26 mouse cellular contexts compared by ENCODE assay signal in the genomic region with DNA sequence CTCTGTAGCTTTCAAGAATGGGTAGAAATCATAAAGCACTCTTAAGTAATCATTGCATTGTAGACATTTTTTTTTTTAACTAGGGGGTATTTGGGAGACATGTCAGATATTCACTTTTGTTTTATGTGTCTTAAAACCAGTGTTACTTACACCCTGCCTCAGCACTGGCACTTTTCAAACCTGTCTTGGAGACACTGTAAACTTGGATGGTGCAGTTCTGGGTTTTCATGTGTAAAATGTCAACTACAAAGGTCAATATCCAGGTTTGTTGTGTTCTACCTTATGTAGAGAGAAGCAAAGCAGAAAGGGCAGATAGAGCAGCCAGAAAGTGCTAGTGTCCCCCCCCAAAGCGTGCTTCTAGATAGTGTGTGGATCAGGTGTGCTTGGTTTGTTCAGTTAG. TPM values are rescaled to one million over a fixed set of nuclear protein-coding genes. Genes with fewer than 3 reads are reported as not detected.
A peak's percentile ranks its signal among the peaks of the same experiment; 100 is the strongest.
DNase-seq lines count a peak whose midpoint lies in the region; ATAC-seq and TF ChIP-seq lines count a peak whose summit lies in the region.
"Had no signal": no experiment of that assay in that cellular context is flagged by ENCODE, and none has a peak within 500 bp of the region (broad histone marks: within the 10 kb centered on the region; RNA-seq: fewer than 3 reads in every experiment).

No protein-coding gene starts in this region.

- H3K9ac ChIP-seq in liver, adult 2 months (ENCODE audit: low read depth, low read length) = no peak overlapping the region
- H3K9ac ChIP-seq in MEL (ENCODE audit: control insufficient read depth, low read depth, low read length, poor library complexity, severe bottlenecking) = no peak overlapping the region
- H3K9ac ChIP-seq: embryonic facial prominence, embryonic 13.5 days; embryonic facial prominence, embryonic 15.5 days; forebrain, embryonic 12.5 days had no signal

- H3K4me1 ChIP-seq in liver, adult 2 months (ENCODE audit: control insufficient read depth, insufficient read depth, low read length) = peaks cover 12% of the 10 kb centered on the region
- H3K4me1 ChIP-seq in megakaryocyte, embryonic 14.5 days = peaks cover 35% of the 10 kb centered on the region
- peaks cover 4 to 8% of the 10 kb centered on the region in 2 experiments; a peak in 3 of 4 replicates for H3K4me1 ChIP-seq in MEL (ENCODE audit: control insufficient read depth in 1 of 2, insufficient read depth in 2 of 2, low read length in 2 of 2)

- no peaks in the 10 kb centered on the region for H3K27me3 ChIP-seq in liver, adult 2 months (ENCODE audit: control insufficient read depth, insufficient read depth, low read length)
- H3K27me3 ChIP-seq in megakaryocyte, embryonic 14.5 days (replicated peaks) = no peaks in the 10 kb centered on the region
- H3K27me3 ChIP-seq in MEL (ENCODE audit: control insufficient read depth in 1 of 2, insufficient read depth in 2 of 2, low read length in 2 of 2) = no peaks in the 10 kb centered on the region
- H3K27me3 ChIP-seq: CH12.LX; embryonic facial prominence, embryonic 13.5 days; embryonic facial prominence, embryonic 15.5 days; forebrain, embryonic 12.5 days had no signal

- no peak for TF ChIP-seq RAD21 in MEL (IDR thresholded peaks at IDR 0.05; ENCODE audit: low read depth, low read length)

- peak; percentile 62 for DNase-seq in liver, adult 2 months (ENCODE audit: extremely low read depth, low read depth, low spot score)
- DNase-seq in liver (no peak), MEL (ENCODE audit: low read depth, low spot score) (no peak)
- DNase-seq: adrenal gland, adult 2 months; adrenal gland, postnatal 10 days; adrenal gland, postnatal 25 days; B cell, adult 2 months; cerebellum, adult 11 months; cerebellum, adult 18-20 months; cerebellum, adult 8-10 months; cerebellum, adult 9-11 months; cerebellum, postnatal 14 days; cerebellum, postnatal 36 days; embryo, embryonic 11 days had no signal

- peaks cover 49% of the 10 kb centered on the region for H3K36me3 ChIP-seq in liver, adult 2 months (ENCODE audit: control insufficient read depth, insufficient read depth, low read length)
- H3K36me3 ChIP-seq in megakaryocyte, embryonic 14.5 days (replicated peaks; ENCODE audit: low read length) = peaks cover 81% of the 10 kb centered on the region
- H3K36me3 ChIP-seq in MEL (ENCODE audit: control insufficient read depth in 1 of 2, insufficient read depth in 2 of 2, low read length in 2 of 2) = peaks cover 28 to 43% of the 10 kb centered on the region in 2 experiments

- no peak for TF ChIP-seq POLR2A in liver, adult 2 months (IDR thresholded peaks at IDR 0.05; ENCODE audit: extremely low read depth, insufficient read depth, low read length)
- no peak for TF ChIP-seq POLR2A in MEL (IDR thresholded peaks at IDR 0.05; ENCODE audit: control insufficient read depth in 1 of 2, insufficient read depth in 1 of 2, low read depth in 1 of 2, low read length in 2 of 2, poor library complexity in 1 of 2)

- no peak for ATAC-seq in megakaryocyte, adult 5-6 weeks (ENCODE audit: poor library complexity, severe bottlenecking)
- ATAC-seq: CD4-positive, CD25-positive, alpha-beta regulatory T cell, adult 4 months; forebrain, embryonic 14.5 days; forebrain, embryonic 16.5 days had no signal

- H3K4me3 ChIP-seq in liver, adult 2 months (ENCODE audit: insufficient read depth, low read depth, low read length) = no peak overlapping the region
- peak overlapping the region; percentile 5 for H3K4me3 ChIP-seq in megakaryocyte, embryonic 14.5 days (replicated peaks)
- H3K4me3 ChIP-seq in MEL (ENCODE audit: control insufficient read depth in 1 of 2, insufficient read depth in 1 of 2, low read depth in 2 of 2, low read length in 2 of 2) = no peak overlapping the region
- H3K4me3 ChIP-seq: embryonic facial prominence, embryonic 13.5 days; embryonic facial prominence, embryonic 15.5 days; erythroblast, embryonic 14.5 days; forebrain, embryonic 10.5 days; forebrain, embryonic 12.5 days had no signal

- no peak for TF ChIP-seq CTCF in liver, adult 2 months (IDR thresholded peaks at IDR 0.05; ENCODE audit: low read depth, low read length)
- no peak for TF ChIP-seq CTCF in MEL (IDR thresholded peaks at IDR 0.05 in 2 of 3, conservative IDR thresholded peaks at IDR 0.05 in 1 of 3; ENCODE audit: control insufficient read depth in 1 of 3, insufficient read depth in 1 of 3, low read depth in 2 of 3, low read length in 3 of 3, poor library complexity in 1 of 3, severe bottlenecking in 1 of 3)

- H3K27ac ChIP-seq in liver, adult 2 months (replicated peaks; ENCODE audit: insufficient read depth, low read depth, low read length) = no peak overlapping the region
- no peak overlapping the region for H3K27ac ChIP-seq in MEL (ENCODE audit: control insufficient read depth, low read depth, low read length)
- H3K27ac ChIP-seq: embryonic facial prominence, embryonic 13.5 days; embryonic facial prominence, embryonic 15.5 days; forebrain, embryonic 10.5 days; forebrain, embryonic 12.5 days had no signal

- TF ChIP-seq EP300 in MEL (IDR thresholded peaks at IDR 0.05; ENCODE audit: low read depth in 1 of 2, low read length in 2 of 2) = no peak

- H3K79me2 ChIP-seq in liver, adult 2 months (ENCODE audit: control insufficient read depth, insufficient read depth, low read length) = peaks cover 11% of the 10 kb centered on the region; the same call in 1 of the 2 replicates
- peaks cover 53% of the 10 kb centered on the region for H3K79me2 ChIP-seq in MEL (ENCODE audit: control insufficient read depth, insufficient read depth, low read length, poor library complexity)

- WGBS in liver, adult 2 months = 42% methylated on average over 1 of the region's 1 CpGs

- H3K9me3 ChIP-seq in megakaryocyte, embryonic 14.5 days = no peaks in the 10 kb centered on the region
- no peaks in the 10 kb centered on the region for H3K9me3 ChIP-seq in MEL (replicated peaks; ENCODE audit: insufficient read depth, low read length)
- H3K9me3 ChIP-seq: embryonic facial prominence, embryonic 13.5 days; embryonic facial prominence, embryonic 15.5 days; forebrain, embryonic 10.5 days; forebrain, embryonic 12.5 days; G1E had no signal

TF ChIP-seq in MEL, 35 proteins besides CTCF, POLR2A, EP300 and RAD21:
- 0 out of 2 replicates have a peak, but pooled peaks have one; percentile 25 for TF ChIP-seq POLR2AphosphoS2 (IDR thresholded peaks at IDR 0.05; ENCODE audit: low read length)
- TF ChIP-seq MAX (IDR thresholded peaks at IDR 0.05; ENCODE audit: low read length) = no peak

RNA-seq across cellular contexts. Expression of a gene that starts 7.5 kb away (rescaled TPM):
- total RNA-seq in liver, adult 2 months (2014; rRNA removed) = 43.3 and 48.6 TPM in 2 replicates
- 24.0 and 24.8 TPM in 2 replicates for polyA plus RNA-seq in liver, adult 2 months (2012; rRNA removed)
- polyA plus RNA-seq in megakaryocyte, embryonic 14.5 days (2012; ENCODE audit: insufficient read depth, low replicate concordance) = 6.7 and 8.7 TPM in 2 replicates
- total RNA-seq in megakaryocyte, adult 5-6 weeks (2015) = 68.0 and 75.8 TPM in 2 replicates
- total RNA-seq in megakaryocyte, adult 5-6 weeks (2017) = 124 and 135 TPM in 2 replicates
- 53.1 and 60.9 TPM in 2 replicates for total RNA-seq in MEL (2012; rRNA removed)
- 10 to 100 TPM in 1 of 2 experiments, not detected in 1; 56.3 TPM for polyA plus RNA-seq in MEL (2012; ENCODE audit: insufficient read depth in 1 of 2, insufficient read length in 2 of 2, low read depth in 1 of 2, low replicate concordance in 2 of 2, missing spikeins in 1 of 2)

RNA-seq across cellular contexts. Expression of a gene that starts 25.6 kb away (rescaled TPM):
- 20.5 and 22.8 TPM in 2 replicates for total RNA-seq in liver, adult 2 months (2014; rRNA removed)
- 29.0 and 37.2 TPM in 2 replicates for polyA plus RNA-seq in liver, adult 2 months (2012; rRNA removed)
- 0.57 TPM in 1 of 2 replicates, not detected in the other for polyA plus RNA-seq in megakaryocyte, embryonic 14.5 days (2012; ENCODE audit: insufficient read depth, low replicate concordance)
- 0.11 and 0.21 TPM in 2 replicates for total RNA-seq in megakaryocyte, adult 5-6 weeks (2015)
- 0.15 and 0.33 TPM in 2 replicates for total RNA-seq in megakaryocyte, adult 5-6 weeks (2017)
- total RNA-seq in MEL (2012; rRNA removed) = 11.8 and 14.5 TPM in 2 replicates
- 10 to 100 TPM in 1 of 2 experiments, not detected in 1; 28.5 TPM for polyA plus RNA-seq in MEL (2012; ENCODE audit: insufficient read depth in 1 of 2, insufficient read length in 2 of 2, low read depth in 1 of 2, low replicate concordance in 2 of 2, missing spikeins in 1 of 2)
- total RNA-seq: CH12.LX had no signal
- polyA plus RNA-seq: CD4-positive, CD25-positive, alpha-beta regulatory T cell, adult 4 months had no signal
